Comparison of ENCODE assay signal across 16 mouse cellular contexts in genomic region chr2:155103607-155104006, GRCm38 (mm10). TPM values are rescaled to one million over a fixed set of nuclear protein-coding genes. Genes with fewer than 3 reads are reported as not detected.
DNase-seq lines count a peak whose midpoint lies in the region; ATAC-seq and TF ChIP-seq lines count a peak whose summit lies in the region.
"Had no signal": no experiment of that assay in that cellular context is flagged by ENCODE, and none has a peak within 500 bp of the region (broad histone marks: within the 10 kb centered on the region; RNA-seq: fewer than 3 reads in every experiment).

No protein-coding gene starts in this region.

- H3K9me3 ChIP-seq in liver, embryonic 11.5 days (ENCODE audit: control insufficient read depth, low read length) = no peaks in the 10 kb centered on the region
- no peaks in the 10 kb centered on the region for H3K9me3 ChIP-seq in liver, postnatal 0 days (ENCODE audit: low read length)
- no peaks in the 10 kb centered on the region for H3K9me3 ChIP-seq in liver, embryonic 16.5 days (replicated peaks; ENCODE audit: control insufficient read depth, low read length)
- H3K9me3 ChIP-seq: embryonic facial prominence, embryonic 13.5 days; forebrain, embryonic 12.5 days; heart, embryonic 13.5 days; hindbrain, embryonic 15.5 days; limb, embryonic 12.5 days had no signal

- no peak for TF ChIP-seq CTCF in liver, postnatal 0 days (IDR thresholded peaks at IDR 0.05; ENCODE audit: low read depth)

- H3K4me3 ChIP-seq in liver, embryonic 11.5 days (ENCODE audit: low read depth, low read length) = no peak overlapping the region
- no peak overlapping the region for H3K4me3 ChIP-seq in liver, postnatal 0 days (ENCODE audit: low read depth, low read length)
- no peak overlapping the region for H3K4me3 ChIP-seq in liver, embryonic 16.5 days (ENCODE audit: low read depth, low read length)
- H3K4me3 ChIP-seq: embryonic facial prominence, embryonic 13.5 days; forebrain, embryonic 12.5 days; heart, embryonic 13.5 days; hindbrain, embryonic 15.5 days; limb, embryonic 12.5 days had no signal

- no peaks in the 10 kb centered on the region for H3K27me3 ChIP-seq in liver, embryonic 11.5 days (replicated peaks; ENCODE audit: control insufficient read depth, insufficient read depth, low read length)
- no peaks in the 10 kb centered on the region for H3K27me3 ChIP-seq in liver, postnatal 0 days (ENCODE audit: insufficient read depth, low read length)
- no peaks in the 10 kb centered on the region for H3K27me3 ChIP-seq in liver, embryonic 16.5 days (ENCODE audit: control insufficient read depth, insufficient read depth, low read depth, low read length)
- H3K27me3 ChIP-seq: CH12.LX; embryonic facial prominence, embryonic 13.5 days; forebrain, embryonic 12.5 days; heart, embryonic 13.5 days; hindbrain, embryonic 15.5 days; limb, embryonic 12.5 days had no signal

- H3K27ac ChIP-seq in liver, embryonic 11.5 days (ENCODE audit: low read depth, low read length) = no peak overlapping the region
- no peak overlapping the region for H3K27ac ChIP-seq in liver, postnatal 0 days (ENCODE audit: low read depth)
- no peak overlapping the region for H3K27ac ChIP-seq in liver, embryonic 16.5 days (ENCODE audit: low read length)
- H3K27ac ChIP-seq: embryonic facial prominence, embryonic 13.5 days; forebrain, embryonic 12.5 days; heart, embryonic 13.5 days; hindbrain, embryonic 15.5 days; limb, embryonic 12.5 days had no signal

- 0 out of 2 replicates have a peak, but pooled peaks have one; percentile 23 for ATAC-seq in liver, embryonic 11.5 days (replicated peaks; ENCODE audit: low FRiP score)
- no peak for ATAC-seq in liver, postnatal 0 days
- peak; percentile 32 for ATAC-seq in liver, embryonic 16.5 days (ENCODE audit: low read depth)

- no peak overlapping the region for H3K9ac ChIP-seq in liver, embryonic 11.5 days (ENCODE audit: low read depth, low read length)
- no peak overlapping the region for H3K9ac ChIP-seq in liver, postnatal 0 days (replicated peaks)
- H3K9ac ChIP-seq in liver, embryonic 16.5 days (ENCODE audit: low read depth, low read length) = no peak overlapping the region
- H3K9ac ChIP-seq: embryonic facial prominence, embryonic 13.5 days; forebrain, embryonic 12.5 days; heart, embryonic 13.5 days; hindbrain, embryonic 15.5 days; limb, embryonic 12.5 days had no signal

- no peaks in the 10 kb centered on the region; the same call in 1 of the 2 replicates for H3K4me1 ChIP-seq in liver, embryonic 11.5 days (replicated peaks; ENCODE audit: control insufficient read depth, insufficient read depth, low read length)
- peaks cover 14% of the 10 kb centered on the region for H3K4me1 ChIP-seq in liver, postnatal 0 days (ENCODE audit: insufficient read depth)
- peaks cover 12% of the 10 kb centered on the region for H3K4me1 ChIP-seq in liver, embryonic 16.5 days (ENCODE audit: control insufficient read depth, low read depth, low read length)
- H3K4me1 ChIP-seq: embryonic facial prominence, embryonic 13.5 days; forebrain, embryonic 12.5 days; hindbrain, embryonic 15.5 days; limb, embryonic 12.5 days had no signal

- no peak overlapping the region for H3K4me2 ChIP-seq in liver, embryonic 11.5 days
- no peak overlapping the region for H3K4me2 ChIP-seq in liver, postnatal 0 days (ENCODE audit: low read depth, low read length)
- H3K4me2 ChIP-seq in liver, embryonic 16.5 days (ENCODE audit: low read depth, low read length) = no peak overlapping the region
- H3K4me2 ChIP-seq: embryonic facial prominence, embryonic 13.5 days; forebrain, embryonic 12.5 days; heart, embryonic 13.5 days; hindbrain, embryonic 15.5 days; limb, embryonic 12.5 days had no signal

- 73% methylated on average over 6 of the region's 6 CpGs for WGBS in liver, embryonic 11.5 days
- 78% methylated on average over 6 of the region's 6 CpGs for WGBS in liver, postnatal 0 days (ENCODE audit: insufficient replicate concordance)
- WGBS in liver, embryonic 16.5 days (ENCODE audit: insufficient replicate concordance) = 48% methylated on average over 6 of the region's 6 CpGs

- DNase-seq in liver, embryonic 11.5 days (ENCODE audit: low spot score) = no peak
- DNase-seq in liver, postnatal 0 days = no peak
- peak; percentile 49 to 57 for DNase-seq in cerebellum, postnatal 10 days
- peak; percentile 56 for DNase-seq in retina, postnatal 7 days (ENCODE audit: low read depth, low spot score)
- no peak for DNase-seq in kidney, postnatal 36 days
- DNase-seq in gastrocnemius, postnatal 36 days = no peak
- DNase-seq: adrenal gland, adult 8-10 months; kidney, postnatal 10 days; spleen, adult 18-20 months had no signal

- no peak for TF ChIP-seq EP300 in liver, postnatal 0 days (IDR thresholded peaks at IDR 0.05; ENCODE audit: low read depth)

- intact Hi-C loops in gastrocnemius, postnatal 36 days (cut with DNase I) = no loop called here

- no peaks in the 10 kb centered on the region for H3K36me3 ChIP-seq in liver, embryonic 11.5 days (ENCODE audit: control insufficient read depth, insufficient read depth, low read length)
- H3K36me3 ChIP-seq in liver, postnatal 0 days (replicated peaks; ENCODE audit: insufficient read depth, low read length) = no peaks in the 10 kb centered on the region
- no peaks in the 10 kb centered on the region for H3K36me3 ChIP-seq in liver, embryonic 16.5 days (ENCODE audit: control insufficient read depth, insufficient read depth)
- H3K36me3 ChIP-seq: embryonic facial prominence, embryonic 13.5 days; forebrain, embryonic 12.5 days; heart, embryonic 13.5 days; hindbrain, embryonic 15.5 days; limb, embryonic 12.5 days had no signal

RNA-seq across cellular contexts. Expression of gene Ahcy, which starts 29.3 kb away (rescaled TPM):
- polyA plus RNA-seq in liver, embryonic 11.5 days (2014; fragmentation: Nextera tagmentation; extraction: Ambion mirVana) = 107 and 114 TPM in 2 replicates
- polyA plus RNA-seq in liver, postnatal 0 days (2015; fragmentation: Nextera tagmentation; extraction: Ambion mirVana) = 224 and 247 TPM in 2 replicates
- 69.8 and 77.7 TPM in 2 replicates for polyA plus RNA-seq in liver, embryonic 16.5 days (2015; fragmentation: Nextera tagmentation; extraction: Ambion mirVana)
- 10 to 100 TPM; 14.3 to 15.7 TPM for total RNA-seq in gastrocnemius, postnatal 36 days (2021)

RNA-seq across cellular contexts. Expression of gene Itch, which starts 29.7 kb away (rescaled TPM):
- polyA plus RNA-seq in liver, embryonic 11.5 days (2014; fragmentation: Nextera tagmentation; extraction: Ambion mirVana) = 38.7 and 39.7 TPM in 2 replicates
- 10.6 and 12.7 TPM in 2 replicates for polyA plus RNA-seq in liver, postnatal 0 days (2015; fragmentation: Nextera tagmentation; extraction: Ambion mirVana)
- 19.6 and 19.7 TPM in 2 replicates for polyA plus RNA-seq in liver, embryonic 16.5 days (2015; fragmentation: Nextera tagmentation; extraction: Ambion mirVana)
- total RNA-seq in gastrocnemius, postnatal 36 days (2021) = 10 to 100 TPM; 17.2 to 19.3 TPM

Comparison
In these comparisons a context has a peak if more than half of its experiments do, and no peak if none do; other contexts are left out.
1. DNase-seq: peak in cerebellum, postnatal 10 days (2 of 2) and retina, postnatal 7 days (single experiment); none in liver, embryonic 11.5 days (single experiment), liver, postnatal 0 days (single experiment), kidney, postnatal 36 days (0 of 2) and gastrocnemius, postnatal 36 days (0 of 2).